Mouse (Mus musculus): ENCODE data around the gene Sys1. TPM values are rescaled to one million over a fixed set of nuclear protein-coding genes. Genes with fewer than 3 reads are reported as not detected.
A peak's percentile ranks its signal among the peaks of the same experiment; 100 is the strongest.

The Sys1 gene
- polyA plus RNA-seq (2016; fragmentation: Nextera tagmentation; extraction: Ambion mirVana), result 54.4 and 54.5 TPM in 2 replicates

- DNase-seq (ENCODE audit: low spot score), result peak; percentile 42
- Histone ChIP-seq H3K4me1 (peaks cover 36% of the 10 kb centered on the region), H3K27me3 (ENCODE audit: low read depth, poor library complexity, severe bottlenecking) (no peaks in the 10 kb centered on the region), H3K4me3 (peak within 1 kb of the TSS; percentile 31), H3K9me3 (replicated peaks) (no peaks in the 10 kb centered on the region), H3K36me3 (no peaks in the 10 kb centered on the region), H3K27ac (peak within 1 kb of the TSS; percentile 79)
- 2% methylated on average over 7 of the region's 7 CpGs for WGBS
Observed at GRCm38 (mm10) chr2:164456864-164457300, at the start of gene Sys1. TSS of gene Sys1 (plus strand) at chr2:164456964.

DNA sequence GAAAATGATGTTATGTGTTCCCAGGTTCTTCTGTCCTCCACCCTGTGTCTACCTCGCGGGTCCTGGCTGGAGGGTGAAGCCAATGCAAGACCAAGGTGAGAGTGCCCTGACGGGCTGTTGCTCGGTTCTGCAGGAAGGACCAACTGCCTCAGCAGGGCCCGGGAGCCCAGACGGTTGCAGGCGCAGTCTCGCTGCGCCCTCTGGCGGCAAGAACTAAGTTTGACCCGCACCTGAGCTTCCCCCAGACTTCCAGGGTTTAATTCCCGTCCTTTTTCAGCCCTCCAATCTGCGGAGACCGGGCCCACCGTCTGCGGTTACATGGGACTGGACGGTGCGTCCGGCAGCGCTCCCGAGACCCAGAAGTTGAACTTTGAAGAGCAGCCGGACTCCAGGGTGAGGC is 49.1 kb upstream of the Sys1 start:
- Histone ChIP-seq H3K36me3 (no peaks in the 10 kb centered on the region), H3K9me3 (replicated peaks) (no peaks in the 10 kb centered on the region), H3K27ac (no peak overlapping the region), H3K4me3 (no peak overlapping the region; the same call in 1 of the 2 replicates), H3K27me3 (ENCODE audit: low read depth, poor library complexity, severe bottlenecking) (peaks cover 91% of the 10 kb centered on the region), H3K4me1 (peaks cover 35% of the 10 kb centered on the region)
- WGBS, result 1% methylated on average over 22 of the region's 22 CpGs
- DNase-seq (ENCODE audit: low spot score), result peak; percentile 90

DNA sequence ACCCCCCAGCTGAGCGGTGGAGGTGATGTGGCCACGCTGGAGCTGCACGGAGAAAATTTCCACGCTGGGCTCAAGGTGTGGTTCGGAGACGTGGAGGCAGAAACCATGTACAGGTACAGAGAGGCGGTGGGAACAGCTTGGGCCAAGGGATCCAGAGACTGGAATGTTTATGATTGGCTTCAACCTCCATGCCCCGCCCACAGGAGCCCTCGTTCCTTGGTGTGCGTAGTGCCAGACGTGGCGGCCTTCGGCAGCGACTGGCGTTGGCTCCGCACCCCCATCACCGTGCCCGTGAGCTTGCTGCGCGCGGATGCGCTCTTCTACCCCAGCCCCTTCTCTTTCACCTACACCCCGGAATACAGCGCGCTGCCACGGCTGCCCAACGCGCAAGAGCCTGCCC is 42.6 kb upstream of the Sys1 start:
- no peaks in the 10 kb centered on the region for H3K9me3 ChIP-seq (replicated peaks)
- 28% methylated on average over 28 of the region's 28 CpGs for WGBS
- peaks cover 59% of the 10 kb centered on the region for H3K27me3 ChIP-seq (ENCODE audit: low read depth, poor library complexity, severe bottlenecking)
- no peak for DNase-seq (ENCODE audit: low spot score)
- H3K4me3 ChIP-seq, result peak overlapping the region; percentile 29
- no peaks in the 10 kb centered on the region for H3K36me3 ChIP-seq
- peaks cover 20% of the 10 kb centered on the region for H3K4me1 ChIP-seq
- no peak overlapping the region; the same call in 1 of the 2 replicates for H3K27ac ChIP-seq

DNA sequence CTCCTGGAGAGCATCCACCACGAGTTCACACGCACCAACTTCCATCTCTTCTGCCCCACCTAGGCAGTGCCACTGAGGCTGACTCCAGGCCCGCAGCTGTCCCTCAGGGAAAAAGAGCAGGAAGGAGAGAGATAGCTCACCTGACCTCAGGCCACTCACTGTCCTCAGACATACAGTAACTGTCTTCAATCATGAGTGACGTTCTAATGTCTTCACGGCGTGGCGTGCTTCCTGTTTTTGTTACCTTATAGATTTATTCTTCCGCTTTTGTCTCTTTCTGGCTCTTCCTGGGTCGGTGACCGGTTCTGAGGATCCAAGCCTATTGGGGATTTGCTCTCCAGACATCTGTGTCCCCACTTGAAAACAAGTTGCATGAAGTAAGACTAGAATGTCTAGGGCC is 42.2 kb upstream of the Sys1 start:
- peak overlapping the region; percentile 29 for H3K4me3 ChIP-seq

DNA sequence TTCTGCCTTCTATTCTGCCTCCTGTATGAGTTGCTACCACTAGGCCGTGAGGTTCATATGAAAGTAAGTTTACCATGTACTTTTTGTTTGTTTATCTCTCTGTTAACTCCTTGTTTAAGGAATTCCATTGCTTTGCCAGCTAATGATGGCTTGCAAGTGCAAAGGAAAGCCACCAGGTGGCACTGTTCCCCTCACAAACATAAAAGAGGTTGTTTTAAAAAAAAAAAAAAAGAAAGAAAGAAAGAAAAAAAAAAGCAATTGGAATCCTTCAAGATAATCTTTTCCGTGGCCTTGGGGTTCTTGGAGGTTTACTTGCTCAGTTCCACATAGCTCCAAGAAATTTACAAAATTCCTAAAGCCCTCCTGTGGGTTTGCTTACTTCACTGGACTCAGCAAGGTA is 39.6 kb upstream of the Sys1 start:
- DNase-seq (ENCODE audit: low spot score), result peak; percentile 52
- WGBS, result 2% methylated on average over 2 of the region's 2 CpGs
- Histone ChIP-seq H3K27me3 (ENCODE audit: low read depth, poor library complexity, severe bottlenecking) (peaks cover 38% of the 10 kb centered on the region), H3K36me3 (no peaks in the 10 kb centered on the region), H3K4me3 (no peak overlapping the region), H3K4me1 (peaks cover 31% of the 10 kb centered on the region), H3K9me3 (replicated peaks) (no peaks in the 10 kb centered on the region), H3K27ac (no peak overlapping the region)

More for the DNA sequence above, 42.2 kb upstream of the Sys1 start:
- no peaks in the 10 kb centered on the region for H3K36me3 ChIP-seq
- 75% methylated on average over 10 of the region's 10 CpGs for WGBS
- DNase-seq (ENCODE audit: low spot score), result no peak
- no peaks in the 10 kb centered on the region for H3K9me3 ChIP-seq (replicated peaks)
- peaks cover 55% of the 10 kb centered on the region for H3K27me3 ChIP-seq (ENCODE audit: low read depth, poor library complexity, severe bottlenecking)
- peaks cover 24% of the 10 kb centered on the region for H3K4me1 ChIP-seq
- no peak overlapping the region; the same call in 1 of the 2 replicates for H3K27ac ChIP-seq

DNA sequence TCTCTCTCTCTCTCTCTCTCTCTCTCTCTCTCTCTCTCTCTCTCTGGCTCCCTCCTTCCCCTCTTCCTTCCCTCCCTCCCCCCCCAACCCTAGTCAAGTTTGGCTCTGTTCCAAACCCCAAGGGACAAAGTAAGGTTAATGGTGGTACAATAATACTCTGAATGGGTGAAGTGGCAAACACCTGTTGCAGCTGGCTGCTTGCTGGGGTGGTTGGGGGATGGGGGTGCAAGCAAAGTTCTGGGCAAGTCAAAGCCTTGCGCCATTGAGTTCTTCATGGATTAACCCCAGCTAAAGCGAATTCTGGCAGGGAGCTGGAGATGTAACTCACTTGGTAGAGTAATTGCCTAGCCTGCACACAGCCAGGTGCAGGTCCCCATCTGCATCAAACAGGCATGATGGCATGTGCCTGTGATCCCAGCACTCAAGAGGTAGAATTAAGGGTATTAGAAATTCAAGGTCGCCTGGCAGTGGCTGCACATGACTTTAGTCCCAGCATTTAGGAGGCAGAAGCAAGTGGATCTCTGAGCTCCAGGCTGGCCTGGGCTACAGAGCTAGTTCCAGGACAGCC is 38.4 kb upstream of the Sys1 start:
- Histone ChIP-seq H3K27ac (0 out of 2 replicates have a peak overlapping the region, but pooled peaks have one; percentile 50), H3K36me3 (peaks cover 1% of the 10 kb centered on the region; the same call in 1 of the 2 replicates), H3K4me3 (no peak overlapping the region), H3K4me1 (peaks cover 31% of the 10 kb centered on the region), H3K27me3 (ENCODE audit: low read depth, poor library complexity, severe bottlenecking) (peaks cover 26% of the 10 kb centered on the region), H3K9me3 (replicated peaks) (no peaks in the 10 kb centered on the region)
- no peak for DNase-seq (ENCODE audit: low spot score)
- 33% methylated on average over 3 of the region's 3 CpGs for WGBS

DNA sequence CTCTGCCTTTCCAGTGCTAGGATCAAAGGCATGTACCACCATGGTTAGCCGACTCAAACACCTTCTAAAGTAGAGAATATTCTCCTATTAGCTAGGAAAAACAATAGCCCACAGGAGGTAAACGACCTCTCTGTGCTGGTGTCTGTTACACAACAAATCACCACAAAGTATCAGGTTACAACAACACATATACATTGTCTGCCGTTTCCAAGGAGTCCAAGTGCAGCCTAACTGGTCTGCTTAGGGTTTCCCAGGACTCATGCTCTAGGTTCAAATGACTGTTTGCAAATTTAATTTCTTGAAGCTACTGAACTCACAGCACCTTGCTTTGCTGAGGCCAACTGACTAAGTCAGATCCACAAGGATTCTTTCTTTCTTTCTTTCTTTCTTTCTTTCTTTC is 37.3 kb upstream of the Sys1 start:
- peaks cover 11% of the 10 kb centered on the region for H3K36me3 ChIP-seq
- H3K27me3 ChIP-seq (ENCODE audit: low read depth, poor library complexity, severe bottlenecking), result peaks cover 15% of the 10 kb centered on the region
- H3K9me3 ChIP-seq (replicated peaks), result no peaks in the 10 kb centered on the region
- 4% methylated on average over 3 of the region's 3 CpGs for WGBS
- H3K4me1 ChIP-seq, result peaks cover 23% of the 10 kb centered on the region
- H3K27ac ChIP-seq, result peak overlapping the region; percentile 50; the same call in 1 of the 2 replicates
- H3K4me3 ChIP-seq, result no peak overlapping the region
- no peak for DNase-seq (ENCODE audit: low spot score)

DNA sequence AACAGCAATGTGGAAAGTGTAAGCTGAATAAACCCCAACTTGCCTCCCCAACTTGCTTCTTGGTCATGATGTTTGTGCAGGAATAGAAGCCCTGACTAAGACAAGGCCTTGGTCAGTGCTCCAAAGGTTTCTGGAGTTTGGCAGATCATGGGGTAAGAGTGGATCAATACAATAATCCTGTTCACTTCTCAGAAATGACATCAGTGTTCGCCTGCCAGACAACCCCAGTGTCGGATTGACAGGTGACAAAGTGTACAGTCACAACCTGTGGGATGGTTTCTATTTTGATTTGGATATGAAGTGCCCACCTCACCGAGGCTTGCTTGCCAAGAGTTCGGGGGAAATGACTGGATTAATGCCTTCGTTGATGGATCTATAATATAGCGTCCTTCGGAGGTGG is 35.5 kb upstream of the Sys1 start:
- peaks cover 30% of the 10 kb centered on the region for H3K4me1 ChIP-seq
- no peak overlapping the region for H3K4me3 ChIP-seq
- DNase-seq (ENCODE audit: low spot score), result no peak
- no peaks in the 10 kb centered on the region for H3K27me3 ChIP-seq (ENCODE audit: low read depth, poor library complexity, severe bottlenecking)
- H3K36me3 ChIP-seq, result peaks cover 11% of the 10 kb centered on the region
- 90% methylated on average over 7 of the region's 7 CpGs for WGBS
- no peaks in the 10 kb centered on the region for H3K9me3 ChIP-seq (replicated peaks)
- H3K27ac ChIP-seq, result no peak overlapping the region

DNA sequence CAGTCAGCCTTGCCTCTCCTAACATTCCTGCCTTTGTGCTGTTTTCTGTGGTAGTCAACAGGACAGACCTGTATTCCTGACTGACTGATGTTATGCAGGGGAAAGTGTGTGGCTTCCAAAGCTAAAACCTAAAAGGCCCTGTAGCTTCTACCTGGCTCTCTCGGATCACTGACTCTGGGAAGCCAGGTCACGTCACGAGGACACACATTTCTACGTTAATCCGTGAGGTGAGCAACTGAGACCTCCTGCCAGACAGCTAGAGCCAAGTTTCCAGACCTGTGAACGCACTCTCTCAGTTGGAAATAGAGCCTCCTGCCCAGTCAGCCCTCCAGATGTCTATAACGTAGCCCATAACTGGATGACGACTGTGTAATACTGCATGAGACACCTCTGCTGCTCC is 34.8 kb upstream of the Sys1 start:
- H3K4me1 ChIP-seq, result peaks cover 30% of the 10 kb centered on the region
- no peaks in the 10 kb centered on the region for H3K9me3 ChIP-seq (replicated peaks)
- H3K27me3 ChIP-seq (ENCODE audit: low read depth, poor library complexity, severe bottlenecking), result no peaks in the 10 kb centered on the region
- H3K36me3 ChIP-seq, result peaks cover 11% of the 10 kb centered on the region
- WGBS, result 85% methylated on average over 8 of the region's 8 CpGs
- H3K4me3 ChIP-seq, result no peak overlapping the region
- DNase-seq (ENCODE audit: low spot score), result no peak
- H3K27ac ChIP-seq, result no peak overlapping the region

GRCm38 (mm10) chr2:164422675-164423393 is 33.9 kb upstream of the Sys1 start:
- 92% methylated on average over 15 of the region's 15 CpGs for WGBS
- Histone ChIP-seq H3K27ac (no peak overlapping the region), H3K9me3 (replicated peaks) (no peaks in the 10 kb centered on the region), H3K36me3 (peaks cover 14% of the 10 kb centered on the region), H3K4me1 (peaks cover 30% of the 10 kb centered on the region), H3K27me3 (ENCODE audit: low read depth, poor library complexity, severe bottlenecking) (peaks cover 2% of the 10 kb centered on the region; the same call in 1 of the 2 replicates), H3K4me3 (no peak overlapping the region)
- DNase-seq (ENCODE audit: low spot score), result no peak

DNA sequence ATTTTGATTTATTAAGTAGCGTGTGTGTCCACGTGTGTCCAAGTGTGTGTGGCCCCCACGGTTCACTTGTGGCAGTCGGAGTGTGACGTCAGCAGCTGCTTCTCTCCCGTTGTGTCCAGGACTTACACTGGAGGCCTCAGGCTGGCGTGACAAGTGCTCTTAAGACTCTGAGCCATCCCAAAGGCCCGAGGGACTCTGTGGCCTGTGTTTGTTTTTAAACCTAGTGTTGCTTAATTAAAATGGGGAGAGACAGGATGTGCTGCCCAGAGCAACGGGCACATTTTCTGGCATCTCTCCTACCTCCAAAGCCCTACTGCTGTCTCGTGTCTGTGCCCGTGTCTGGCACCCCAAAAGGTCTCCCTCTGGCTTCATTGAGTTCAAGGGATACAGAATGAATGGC is 33.3 kb upstream of the Sys1 start:
- no peak for DNase-seq (ENCODE audit: low spot score)
- Histone ChIP-seq H3K27ac (no peak overlapping the region), H3K9me3 (replicated peaks) (no peaks in the 10 kb centered on the region), H3K27me3 (ENCODE audit: low read depth, poor library complexity, severe bottlenecking) (peaks cover 8% of the 10 kb centered on the region; the same call in 1 of the 2 replicates), H3K36me3 (peaks cover 20% of the 10 kb centered on the region), H3K4me1 (peaks cover 25% of the 10 kb centered on the region), H3K4me3 (no peak overlapping the region)
- 94% methylated on average over 11 of the region's 11 CpGs for WGBS

GRCm38 (mm10) chr2:164424406-164424805 is 32.4 kb upstream of the Sys1 start:
- Histone ChIP-seq H3K36me3 (peaks cover 26% of the 10 kb centered on the region), H3K9me3 (replicated peaks) (no peaks in the 10 kb centered on the region), H3K4me1 (peaks cover 16% of the 10 kb centered on the region), H3K27me3 (ENCODE audit: low read depth, poor library complexity, severe bottlenecking) (peaks cover 18% of the 10 kb centered on the region), H3K27ac (no peak overlapping the region), H3K4me3 (no peak overlapping the region)
- 90% methylated on average over 8 of the region's 8 CpGs for WGBS
- no peak for DNase-seq (ENCODE audit: low spot score)

DNA sequence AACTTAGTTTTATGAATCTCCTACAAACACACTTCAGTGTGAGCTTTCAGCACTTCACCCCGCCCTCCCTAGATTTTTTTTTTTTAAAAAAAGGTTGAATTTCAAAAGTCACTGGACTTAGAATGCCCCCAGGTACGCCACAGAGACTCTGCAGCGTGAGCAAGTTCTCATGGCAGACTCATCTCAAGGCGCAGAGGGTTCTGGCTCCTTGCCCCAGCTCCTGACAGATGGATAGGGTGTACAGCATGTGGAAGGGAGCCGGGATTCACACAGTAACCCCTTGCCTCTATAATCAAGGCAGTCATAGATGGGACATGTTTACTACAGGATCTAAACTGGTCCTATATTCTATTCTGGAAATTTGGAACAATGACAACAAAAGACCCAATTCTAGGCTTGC is 31.4 kb upstream of the Sys1 start:
- peaks cover 10% of the 10 kb centered on the region for H3K4me1 ChIP-seq
- H3K9me3 ChIP-seq (replicated peaks), result no peaks in the 10 kb centered on the region
- H3K27me3 ChIP-seq (ENCODE audit: low read depth, poor library complexity, severe bottlenecking), result peaks cover 28% of the 10 kb centered on the region
- no peak overlapping the region for H3K4me3 ChIP-seq
- 85% methylated on average over 5 of the region's 5 CpGs for WGBS
- no peak overlapping the region for H3K27ac ChIP-seq
- DNase-seq (ENCODE audit: low spot score), result no peak
- peaks cover 28% of the 10 kb centered on the region for H3K36me3 ChIP-seq
